Mouse (Mus musculus) cerebellum, adult (tissue): ENCODE measurements around the gene Cirbp.

Source experiments
- ATAC-seq: cut with Nextera tagmentation; 2 replicates; pipeline ENCODE4 v1.9.2; 2017; ENCODE audit warnings: mild to moderate bottlenecking, moderate library complexity, mixed read lengths; ENCODE audit not compliant: insufficient number of reproducible peaks, low FRiP score, low TSS enrichment

Cirbp gene

DNA sequence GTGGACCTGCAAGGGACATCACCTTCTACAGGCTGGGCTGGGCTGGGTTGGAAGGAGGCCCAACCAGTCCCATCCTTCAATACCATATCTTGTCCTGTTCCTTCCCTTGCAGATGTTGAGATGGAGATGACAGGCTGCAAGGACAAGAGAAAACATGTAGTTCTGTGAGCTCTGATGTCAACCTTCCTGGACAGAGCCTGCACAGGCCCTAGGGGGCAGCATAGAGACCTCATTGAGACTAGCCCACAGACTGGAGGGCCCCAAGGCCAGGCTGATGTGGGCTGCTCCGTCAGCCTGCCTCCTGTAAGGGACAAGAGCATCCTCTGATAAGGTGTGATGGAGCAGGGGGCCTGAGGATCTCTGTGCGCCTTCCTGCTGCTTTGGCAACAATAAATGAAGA, 8.9 kb downstream of the Cirbp start:
- ATAC-seq, result no peak

- ATAC-seq, result no peak
These were observed 9.9 kb downstream of the Cirbp start for GRCm38 (mm10) chr10:80175536-80176269.

GRCm38 (mm10) chr10:80176270-80176834, 10.6 kb downstream of the Cirbp start:
- ATAC-seq, result no peak

DNA sequence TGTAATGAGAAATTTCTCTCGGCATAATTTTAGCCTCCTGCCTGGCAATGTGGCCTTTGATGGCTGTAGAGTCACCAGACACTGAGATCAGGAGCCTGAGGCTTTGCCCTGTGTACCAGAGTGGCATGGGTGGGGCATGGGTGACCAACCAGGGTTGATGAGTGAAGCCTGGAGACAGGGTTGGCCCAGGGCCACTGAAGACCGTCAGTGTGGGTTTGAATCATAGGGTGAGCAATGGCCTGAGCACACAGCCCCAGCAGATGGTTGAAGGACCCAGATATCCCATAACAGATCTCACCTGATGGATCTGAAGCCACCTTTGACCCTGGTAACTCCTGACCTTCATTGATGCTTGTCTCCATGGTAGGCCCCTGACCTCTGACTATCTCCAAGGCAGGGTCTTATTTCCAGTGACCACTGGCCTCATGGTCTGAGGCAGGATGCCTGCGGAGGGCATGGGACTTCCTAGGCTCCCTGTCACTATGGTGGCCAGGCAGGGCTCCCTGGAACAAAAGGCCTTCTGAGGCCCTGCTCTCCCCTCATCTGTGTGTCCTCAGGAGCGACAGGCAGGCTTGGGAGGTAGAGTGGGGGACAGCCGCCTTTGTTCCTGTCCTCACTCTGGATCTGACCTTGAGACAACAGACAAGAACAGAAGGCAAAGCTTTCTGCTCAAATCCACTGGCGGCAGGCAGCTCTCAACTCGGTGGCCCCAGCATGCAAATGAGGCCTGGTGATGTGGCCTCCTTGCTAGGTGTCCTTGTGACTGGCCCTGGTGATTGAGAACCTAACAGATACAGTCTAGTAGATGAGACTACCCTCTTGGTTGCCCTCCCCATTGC, 11.9 kb downstream of the Cirbp start:
- ATAC-seq, result no peak

GRCm38 (mm10) chr10:80179068-80180051, 13.6 kb downstream of the Cirbp start, which contains the start of gene Efna2:
Gene Efna2 (plus strand): TSS chr10:80179482.
- ATAC-seq, result no peak; the same call in 1 of the 2 replicates

DNA sequence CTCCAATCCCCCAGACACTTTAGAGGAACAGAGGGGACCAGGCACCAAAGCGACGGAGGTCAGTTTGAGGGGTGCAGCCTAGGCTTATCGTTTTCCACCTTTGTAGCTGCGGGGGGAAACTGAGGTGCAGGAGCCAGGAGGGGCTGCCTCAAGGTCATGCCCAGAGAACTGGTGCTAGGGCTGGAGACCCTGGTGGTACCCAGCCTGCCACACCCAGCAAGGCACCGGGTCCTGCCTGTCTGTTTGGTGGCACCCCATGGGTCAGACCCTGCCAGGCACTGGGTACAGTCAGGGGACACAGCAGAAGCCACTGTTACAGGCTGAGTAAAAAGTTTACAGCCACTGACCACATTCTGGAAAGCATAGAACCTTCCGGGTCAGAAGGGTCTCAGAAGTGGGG, 14.5 kb downstream of the Cirbp start:
- ATAC-seq, result no peak

- no peak for ATAC-seq
These were observed 15.0 kb downstream of the Cirbp start for GRCm38 (mm10) chr10:80180823-80181222.

DNA sequence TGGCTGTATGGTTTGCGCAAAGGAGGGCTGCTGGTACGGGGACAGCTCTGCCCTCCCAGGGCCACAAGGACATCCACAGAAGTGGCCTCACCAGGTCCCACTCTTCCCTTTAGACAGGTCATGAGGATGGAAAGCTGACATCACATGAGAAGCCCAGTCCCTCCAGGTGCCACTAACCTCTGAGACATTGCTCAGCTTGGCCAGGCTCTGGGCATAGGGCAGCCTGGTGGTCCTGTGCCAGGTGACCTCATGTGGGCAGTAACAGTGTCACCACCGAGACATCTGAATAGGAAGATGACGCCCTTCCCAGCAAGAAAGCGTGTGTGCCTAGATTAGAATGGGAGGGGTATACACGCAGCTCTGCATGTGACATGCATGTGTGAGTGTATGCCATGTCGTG, 16.8 kb downstream of the Cirbp start:
- no peak for ATAC-seq

DNA sequence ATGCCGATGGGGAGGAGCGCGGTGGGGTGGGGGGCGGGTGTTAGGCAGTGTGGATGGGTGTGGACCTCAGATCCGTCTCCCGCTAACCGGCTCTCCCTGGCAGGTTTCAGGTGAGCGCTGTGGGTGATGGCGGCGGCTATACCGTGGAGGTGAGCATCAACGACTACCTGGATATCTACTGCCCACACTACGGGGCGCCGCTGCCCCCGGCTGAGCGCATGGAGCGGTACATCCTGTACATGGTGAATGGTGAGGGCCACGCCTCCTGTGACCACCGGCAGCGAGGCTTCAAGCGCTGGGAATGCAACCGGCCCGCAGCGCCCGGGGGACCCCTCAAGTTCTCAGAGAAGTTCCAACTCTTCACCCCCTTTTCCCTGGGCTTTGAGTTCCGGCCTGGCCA, 20.9 kb downstream of the Cirbp start:
- ATAC-seq, result no peak

DNA sequence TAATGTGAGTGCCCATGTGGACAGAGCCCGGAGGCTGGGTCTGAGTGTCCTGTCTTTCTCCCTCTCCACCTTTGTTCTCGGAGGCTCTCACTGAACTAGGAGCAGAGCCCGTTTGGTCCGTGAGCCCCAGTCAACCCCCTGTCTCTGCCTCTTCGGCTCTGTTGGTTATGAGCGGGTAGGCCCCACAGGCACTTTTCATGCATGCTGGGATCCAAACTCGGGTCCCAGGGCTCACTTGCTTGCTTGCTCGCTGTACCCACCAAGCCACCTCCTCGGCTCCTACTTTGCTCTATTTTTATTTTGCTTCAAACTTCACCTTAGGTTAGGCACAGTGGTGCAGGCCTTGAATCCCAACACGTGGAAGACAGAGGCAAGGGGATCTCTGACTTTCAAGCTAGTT, 22.0 kb downstream of the Cirbp start:
- ATAC-seq, result no peak

- no peak for ATAC-seq
These were observed 22.8 kb downstream of the Cirbp start for GRCm38 (mm10) chr10:80188453-80189024.

- no peak for ATAC-seq
These were observed 24.2 kb downstream of the Cirbp start for GRCm38 (mm10) chr10:80189999-80190398.

DNA sequence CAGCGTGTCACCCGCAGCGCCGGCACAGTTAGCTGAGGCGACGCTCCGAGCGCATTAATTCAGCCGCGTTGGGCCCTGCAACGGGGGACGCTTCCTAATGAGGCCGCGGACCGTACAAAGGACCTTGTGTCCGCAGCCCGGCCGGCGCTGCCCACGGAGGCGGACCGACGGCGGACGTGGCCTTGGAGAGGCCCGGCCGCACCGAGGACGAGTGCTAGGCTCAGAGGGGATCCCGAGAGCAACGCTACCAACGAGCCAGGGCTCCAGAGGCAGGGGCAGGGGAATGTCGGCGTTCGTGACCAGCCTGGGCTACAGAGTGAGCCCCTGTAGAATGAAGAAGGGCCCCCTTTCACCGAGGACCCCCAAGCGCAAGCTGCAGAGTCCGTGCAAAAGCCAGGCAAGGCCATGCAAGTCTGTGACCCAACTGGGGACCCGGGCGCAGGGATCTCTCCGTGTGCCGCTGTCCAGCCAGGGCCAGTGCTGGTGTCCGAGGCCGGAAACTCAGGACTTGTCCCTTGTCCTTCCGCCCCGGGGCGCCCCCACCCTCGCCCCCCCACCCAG, 24.8 kb downstream of the Cirbp start:
- no peak for ATAC-seq

GRCm38 (mm10) chr10:80193976-80194375, 28.2 kb downstream of the Cirbp start:
- no peak for ATAC-seq

DNA sequence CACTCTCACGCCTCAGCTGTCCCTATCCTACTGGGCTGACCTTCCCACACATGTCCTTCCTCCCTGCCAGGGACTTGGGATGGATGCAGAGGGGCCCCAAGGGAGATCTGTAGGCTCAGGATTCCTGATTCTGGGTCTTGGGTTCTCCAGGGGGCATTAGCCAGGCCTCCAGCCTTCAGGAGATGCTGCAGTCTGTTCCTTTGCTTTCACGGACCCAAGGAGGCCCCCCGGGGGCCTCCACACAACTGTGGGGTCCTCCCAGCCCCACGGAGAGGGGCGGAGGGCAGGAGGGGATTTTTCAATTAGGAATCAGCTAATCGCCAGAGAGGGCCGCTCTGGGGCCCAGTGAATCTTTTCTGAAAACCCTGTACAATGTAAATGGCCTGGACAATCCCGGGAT, 28.7 kb downstream of the Cirbp start:
- ATAC-seq, result no peak

GRCm38 (mm10) chr10:80196167-80196566, 30.4 kb downstream of the Cirbp start:
- ATAC-seq, result no peak

DNA sequence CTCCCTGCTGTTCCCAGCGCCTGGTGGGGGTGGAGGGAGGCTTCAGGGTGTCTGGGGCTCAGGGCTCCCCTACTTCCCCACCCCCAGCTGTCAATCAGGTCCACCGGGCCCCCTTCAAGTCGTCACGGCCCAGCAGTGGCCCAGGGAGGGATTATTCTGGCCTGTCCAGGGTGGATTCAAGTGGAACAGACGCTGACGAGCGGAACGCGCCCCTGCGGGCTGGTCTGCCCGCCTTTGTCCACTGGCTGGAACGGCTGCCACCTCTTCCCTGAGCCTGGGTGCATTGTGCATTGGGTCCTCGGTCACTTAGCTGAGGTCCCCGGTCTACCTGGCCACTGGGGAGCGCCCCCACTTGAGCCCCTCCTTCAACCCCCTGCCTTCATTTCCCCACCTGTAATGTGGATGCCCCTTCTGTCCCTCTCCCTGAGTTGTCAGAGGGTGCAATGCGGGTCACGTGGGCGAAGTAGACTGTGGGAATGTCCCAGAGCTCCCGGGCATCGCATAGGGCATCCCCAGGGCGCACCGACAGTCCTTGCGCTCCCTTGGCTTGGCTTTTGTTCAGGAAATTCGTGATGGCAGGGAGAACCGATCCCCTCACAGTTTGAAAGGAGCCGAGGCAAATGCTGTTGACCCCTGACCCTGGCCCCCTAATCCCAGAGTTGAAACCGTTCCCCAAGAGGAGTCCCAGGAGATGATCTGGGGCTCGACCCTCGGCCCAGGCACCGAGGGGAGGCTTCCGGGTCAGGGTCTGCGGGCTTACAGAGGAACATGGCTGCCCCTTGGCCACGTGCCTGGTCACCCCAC, 31.2 kb downstream of the Cirbp start:
- no peak for ATAC-seq

- peak; percentile 84; the same call in 1 of the 2 replicates for ATAC-seq
These were observed 33.7 kb downstream of the Cirbp start for GRCm38 (mm10) chr10:80199440-80200008.
